Mouse (Mus musculus) CH12F3 (cell line): ENCODE measurements around the gene Fry.

ENCODE experiments used
- in situ Hi-C: fragments of 300-500 bp; cut with MboI; formaldehyde crosslinking; loops from 2 replicates; pipeline ENCODE4 v1.14.3; 2020; ENCODE audit warnings: low sequenced_read_pairs

Fry gene

DNA sequence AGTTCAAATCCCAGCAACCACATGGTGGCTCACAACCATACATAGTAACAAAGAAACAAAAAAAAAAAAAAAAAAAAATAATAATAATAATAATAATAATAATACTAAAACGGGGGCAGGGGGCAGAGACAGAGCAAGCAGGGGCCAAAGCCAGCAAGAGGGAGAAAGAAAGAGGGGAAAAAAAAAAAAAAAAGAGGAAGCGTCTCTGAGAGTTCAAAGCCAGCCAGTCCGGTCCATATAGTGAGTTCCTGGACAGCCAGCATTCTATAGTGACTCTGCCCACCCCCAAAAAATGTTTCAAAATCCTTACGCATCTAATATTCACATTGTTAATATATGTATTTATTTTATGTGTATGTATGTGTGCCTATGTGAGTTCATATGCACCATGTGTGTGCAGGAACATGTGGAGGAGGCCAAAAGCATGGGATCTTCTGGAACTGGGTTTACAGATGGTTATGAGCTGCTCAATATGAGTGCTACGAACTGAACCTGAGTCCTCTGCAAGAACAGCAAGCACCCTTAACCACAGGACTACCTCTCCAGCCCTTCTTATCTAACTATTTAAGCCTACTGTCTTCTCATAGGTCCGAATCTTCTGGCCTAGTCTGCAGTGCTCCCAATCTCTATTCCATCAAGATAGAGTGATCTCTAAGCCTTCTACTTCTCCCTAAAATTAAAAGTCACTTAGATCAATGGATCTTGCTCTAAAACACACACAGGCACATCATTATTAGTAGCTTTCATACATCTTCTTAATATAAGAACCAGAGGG lies 392.2 kb downstream of the Fry start:
- in situ Hi-C loops, result no loop called here

DNA sequence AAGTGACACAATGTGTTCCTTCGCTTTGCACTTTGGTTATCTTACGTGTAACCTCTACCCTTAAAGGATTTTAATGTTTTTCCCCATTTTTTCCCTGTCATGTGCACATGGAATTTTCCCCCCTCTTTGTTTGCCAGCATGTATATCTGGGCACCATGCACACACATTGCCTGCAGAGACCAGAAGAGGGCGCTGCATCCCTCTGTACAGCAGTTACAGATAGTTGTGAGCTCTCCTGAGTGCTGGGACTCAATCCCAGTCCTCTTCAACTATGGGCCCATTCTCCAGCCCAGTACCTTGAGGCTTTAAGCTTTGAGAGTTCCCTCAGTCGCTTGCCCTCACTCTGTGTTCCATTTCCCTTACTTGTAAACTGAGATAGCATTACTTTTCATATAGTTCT lies 394.8 kb downstream of the Fry start:
- in situ Hi-C loops, result no loop called here

DNA sequence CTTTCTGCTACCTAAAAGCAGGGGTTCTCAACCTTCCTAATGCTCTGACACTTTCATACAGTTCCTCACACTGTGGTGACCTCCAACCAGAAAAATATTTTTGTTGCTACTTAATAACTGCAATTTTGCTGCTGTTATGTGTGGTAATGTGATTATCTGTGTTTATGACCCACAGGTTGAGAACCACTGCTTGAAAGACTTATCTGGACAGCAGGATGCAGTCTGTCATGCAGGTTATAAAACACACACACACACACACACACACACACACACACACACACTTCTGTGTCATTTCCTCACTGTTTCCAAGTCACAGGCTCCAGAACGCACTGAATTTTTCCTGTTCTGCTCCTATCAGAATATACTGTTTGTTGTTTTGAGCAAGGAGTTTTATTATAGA lies 395.6 kb downstream of the Fry start:
- in situ Hi-C loops, result no loop called here

DNA sequence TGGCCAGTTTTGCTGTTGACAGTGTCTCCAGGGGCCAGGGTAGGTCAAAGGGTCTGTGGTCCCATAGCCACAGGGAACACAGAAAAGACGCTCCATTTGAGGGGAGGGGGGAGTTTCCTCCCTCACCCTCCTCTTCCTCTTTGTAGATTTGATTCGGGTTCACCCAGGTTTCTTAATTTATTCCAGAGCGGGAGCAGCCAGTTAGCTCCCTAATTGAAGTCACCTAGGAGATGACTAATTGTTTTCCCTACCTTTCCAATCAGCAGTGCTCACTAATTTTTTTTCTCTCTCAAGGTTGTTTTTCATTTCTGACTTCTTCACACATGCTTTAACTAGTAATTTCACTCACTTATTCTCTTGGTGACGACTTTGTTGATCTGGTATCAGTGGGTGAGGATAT lies 399.6 kb downstream of the Fry start, which contains the start of gene Zar1l:
Zar1l (minus strand) TSS at position 101 of the 400 bp plus-strand sequence.
- in situ Hi-C loops, result no loop called here

DNA sequence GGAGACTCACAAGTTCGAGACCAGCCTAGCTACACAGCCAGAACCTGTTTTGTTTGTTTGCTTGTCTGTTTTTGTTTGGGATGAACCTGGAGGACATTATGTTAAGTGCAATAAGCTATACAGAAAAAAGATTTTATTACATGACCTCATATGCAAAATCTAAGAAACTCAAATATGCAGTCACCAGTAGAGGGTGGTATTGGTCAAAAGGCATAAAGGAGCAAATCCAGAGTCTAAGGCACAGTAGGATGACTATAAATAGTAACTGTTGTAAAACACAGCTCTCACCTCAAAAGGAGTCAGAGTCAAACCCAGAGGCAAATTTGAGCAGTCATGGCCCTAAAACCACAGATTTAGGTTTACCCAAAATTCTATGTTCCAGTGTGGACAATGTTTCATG lies 401.1 kb downstream of the Fry start:
- in situ Hi-C loops, result no loop called here

DNA sequence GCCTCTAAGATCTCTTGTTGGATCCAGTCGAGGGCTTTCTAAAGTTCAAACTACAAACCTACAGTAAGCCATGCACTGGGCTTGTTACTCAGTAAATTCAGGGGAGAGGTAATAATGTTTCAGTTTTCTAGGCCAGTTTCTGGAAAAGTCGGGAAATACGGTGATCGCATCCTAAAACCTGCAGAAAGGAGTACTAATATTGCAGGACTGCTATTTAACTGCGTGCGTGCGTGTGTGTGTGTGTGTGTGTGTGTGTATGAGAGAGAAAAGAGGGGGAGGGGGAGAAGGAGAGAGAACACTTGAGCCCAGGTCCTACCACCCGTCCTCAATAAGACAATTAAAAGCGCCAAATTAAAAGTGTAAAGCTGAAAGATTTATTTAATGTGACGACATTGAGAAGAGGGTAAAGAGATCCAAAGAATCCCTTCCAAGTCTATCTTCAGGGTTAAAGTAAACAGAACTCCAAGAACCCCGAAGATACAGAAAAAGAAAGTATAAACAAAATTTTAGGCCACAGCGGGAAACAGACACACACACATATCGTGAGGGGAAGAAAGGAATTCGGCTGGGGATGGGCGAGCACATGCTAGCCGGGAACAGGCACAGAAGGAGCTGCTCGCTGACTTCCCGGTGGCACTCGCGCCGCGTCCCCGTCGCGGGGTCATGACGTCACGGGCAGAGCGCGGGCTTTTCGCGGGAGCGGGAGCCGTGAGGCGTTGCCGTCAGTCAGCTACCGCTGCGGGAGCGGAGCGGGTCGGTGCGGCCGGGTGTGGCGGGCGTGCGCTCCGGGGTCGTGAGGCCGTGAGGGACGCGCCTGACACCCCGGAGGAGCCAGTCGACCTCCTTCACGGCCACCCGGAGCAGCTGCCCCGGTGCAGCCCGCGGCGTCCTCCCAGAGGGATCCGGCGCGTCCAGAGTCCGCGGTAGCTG lies 403.8 kb downstream of the Fry start, which contains the start of gene Brca2:
Brca2 (plus strand) TSS at position 694 of the 930 bp plus-strand sequence.
- in situ Hi-C loops, result no loop called here

DNA sequence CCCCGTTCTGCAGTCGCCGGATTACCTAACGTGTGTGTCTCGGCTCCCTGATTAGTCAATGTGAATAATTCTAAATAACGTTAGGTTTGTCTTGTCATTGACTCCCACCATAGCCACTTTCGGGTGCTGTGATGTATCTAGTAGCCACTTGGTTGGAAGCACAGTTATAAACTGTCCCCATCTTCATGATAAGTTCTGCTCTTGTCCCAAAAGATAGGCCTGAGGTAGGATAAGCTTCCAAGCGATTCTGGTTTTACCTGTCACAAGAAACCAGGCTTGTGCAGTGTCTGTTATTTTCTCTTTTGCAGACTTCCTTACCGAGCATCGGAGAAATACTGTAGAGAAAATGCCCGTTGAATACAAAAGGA lies 404.4 kb downstream of the Fry start:
- in situ Hi-C loops, result no loop called here

DNA sequence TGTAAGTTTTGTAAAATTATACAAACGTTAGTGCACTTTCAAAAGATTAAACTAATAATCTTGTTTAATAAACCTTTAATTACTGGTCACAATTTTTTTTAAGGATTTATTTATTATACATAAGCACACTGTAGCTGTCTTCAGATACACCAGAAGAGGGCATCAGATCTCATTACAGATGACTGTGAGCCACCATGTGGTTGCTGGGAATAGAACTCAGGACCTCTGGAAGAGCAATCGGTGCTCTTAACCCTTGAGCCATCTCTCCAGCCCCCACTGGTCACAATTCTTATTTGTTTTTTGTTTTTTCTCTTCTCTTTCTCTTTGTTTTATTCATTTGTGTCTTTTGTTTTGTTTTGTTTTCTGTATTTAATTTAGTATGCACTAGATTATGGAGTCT lies 406.8 kb downstream of the Fry start:
- in situ Hi-C loops, result no loop called here

DNA sequence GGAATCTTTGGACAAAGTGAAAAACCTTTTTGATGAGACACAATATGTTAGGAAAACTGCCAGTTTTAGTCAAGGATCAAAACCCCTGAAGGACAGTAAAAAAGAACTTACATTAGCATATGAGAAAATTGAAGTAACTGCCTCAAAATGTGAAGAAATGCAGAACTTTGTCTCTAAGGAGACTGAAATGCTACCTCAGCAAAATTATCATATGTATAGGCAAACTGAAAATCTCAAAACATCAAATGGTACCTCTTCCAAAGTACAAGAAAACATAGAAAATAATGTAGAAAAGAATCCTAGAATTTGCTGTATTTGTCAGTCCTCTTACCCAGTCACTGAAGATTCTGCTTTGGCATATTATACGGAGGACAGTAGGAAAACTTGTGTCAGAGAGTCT lies 422.9 kb downstream of the Fry start:
- in situ Hi-C loops, result no loop called here

DNA sequence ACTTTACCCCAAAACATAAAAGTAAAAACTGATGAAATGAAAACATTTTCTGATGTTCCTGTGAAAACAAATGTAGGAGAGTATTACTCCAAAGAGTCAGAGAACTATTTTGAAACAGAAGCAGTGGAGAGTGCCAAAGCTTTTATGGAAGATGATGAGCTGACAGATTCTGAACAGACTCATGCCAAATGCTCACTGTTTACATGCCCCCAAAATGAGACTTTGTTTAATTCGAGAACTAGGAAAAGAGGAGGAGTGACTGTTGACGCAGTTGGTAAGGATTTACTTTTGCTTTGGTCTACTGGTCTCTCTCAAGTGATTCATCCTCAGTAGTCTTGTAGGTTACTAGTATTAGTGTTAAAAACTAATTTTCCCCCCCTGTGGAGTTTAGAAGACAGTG lies 424.7 kb downstream of the Fry start:
- in situ Hi-C loops, result no loop called here
